Mouse (Mus musculus) cerebellum, postnatal 25 days (tissue): ENCODE data around the gene Ptpro.

Source experiments
- DNase-seq, 2 experiments: peaks; one replicate each; pipeline ENCODE4 v3.0.0; 2021; ENCODE audit warnings: mixed read lengths in 2 of 2

Gene Ptpro

GRCm38 (mm10) chr6:137386935-137387334 lies 134.8 kb downstream of the Ptpro start:
- DNase-seq: peak in 1 of 2 experiments; percentile 11

- no peak for DNase-seq
These were observed 143.0 kb downstream of the Ptpro start for GRCm38 (mm10) chr6:137395075-137395474.

GRCm38 (mm10) chr6:137396106-137396793 lies 144.1 kb downstream of the Ptpro start:
- no peak for DNase-seq

GRCm38 (mm10) chr6:137397358-137397757 lies 145.2 kb downstream of the Ptpro start:
- no peak for DNase-seq

- no peak for DNase-seq
These were observed 152.1 kb downstream of the Ptpro start for GRCm38 (mm10) chr6:137404196-137404595.

GRCm38 (mm10) chr6:137405690-137406089 lies 153.6 kb downstream of the Ptpro start:
- DNase-seq: no peak

GRCm38 (mm10) chr6:137410510-137410909 lies 158.4 kb downstream of the Ptpro start:
- no peak for DNase-seq

GRCm38 (mm10) chr6:137411901-137412378 lies 159.8 kb downstream of the Ptpro start:
- DNase-seq: no peak

- DNase-seq: no peak
These were observed 160.9 kb downstream of the Ptpro start for GRCm38 (mm10) chr6:137413045-137413444.

- peak; percentile 30 to 64 for DNase-seq
These were observed 162.6 kb downstream of the Ptpro start for GRCm38 (mm10) chr6:137414531-137415405.

- DNase-seq: no peak
These were observed 170.7 kb downstream of the Ptpro start for GRCm38 (mm10) chr6:137422777-137423176.

- no peak for DNase-seq
These were observed 171.7 kb downstream of the Ptpro start for GRCm38 (mm10) chr6:137423830-137424229.

- no peak for DNase-seq
These were observed 173.6 kb downstream of the Ptpro start for GRCm38 (mm10) chr6:137425500-137426432.

- DNase-seq: no peak
These were observed 181.5 kb downstream of the Ptpro start for GRCm38 (mm10) chr6:137433521-137434137.

- DNase-seq: no peak
These were observed 185.4 kb downstream of the Ptpro start for GRCm38 (mm10) chr6:137437486-137437885.

- DNase-seq: no peak
These were observed 185.9 kb downstream of the Ptpro start for GRCm38 (mm10) chr6:137437902-137438580.

- no peak for DNase-seq
These were observed 188.7 kb downstream of the Ptpro start for GRCm38 (mm10) chr6:137440559-137441486.

GRCm38 (mm10) chr6:137443089-137443488 lies 191.0 kb downstream of the Ptpro start:
- DNase-seq: no peak

- DNase-seq: peak in 1 of 2 experiments; percentile 64
These were observed 194.0 kb downstream of the Ptpro start for GRCm38 (mm10) chr6:137446116-137446515.

- DNase-seq: peak; percentile 51 to 61
These were observed 203.5 kb downstream of the Ptpro start for GRCm38 (mm10) chr6:137455537-137456041.
